Mouse (Mus musculus) left cerebral cortex, adult 18-20 months (tissue): ENCODE measurements around the gene Anxa9. TPM values are rescaled to one million over a fixed set of nuclear protein-coding genes. Genes with fewer than 3 reads are reported as not detected.

Source experiments
- DNase-seq, 2 experiments: peaks; one replicate each; pipeline ENCODE4 v3.0.0; 2021 to 2022; ENCODE audit warnings: low spot score in 2 of 2, mixed read lengths in 1 of 2
- total RNA-seq, 2 experiments: library from RNA; stranded (reverse); gene quantifications; 2 replicates each; pipeline ENCODE4 v1.2.3; 2021

Anxa9 gene
- total RNA-seq, 2 experiments from 2014 or later: 0.59 to 0.91 TPM

GRCm38 (mm10) chr3:95285390-95285789 is 21.6 kb downstream of the Anxa9 start:
- DNase-seq: no peak

GRCm38 (mm10) chr3:95284501-95285281 is 22.3 kb downstream of the Anxa9 start:
- DNase-seq: no peak

- DNase-seq: no peak
Measured at GRCm38 (mm10) chr3:95284062-95284461, 22.9 kb downstream of the Anxa9 start.

GRCm38 (mm10) chr3:95283589-95283941 is 23.4 kb downstream of the Anxa9 start:
- no peak for DNase-seq

- DNase-seq: peak; percentile 59 to 75
Measured at GRCm38 (mm10) chr3:95282865-95283588, 23.9 kb downstream of the Anxa9 start.

GRCm38 (mm10) chr3:95282381-95282864 is 24.6 kb downstream of the Anxa9 start:
- no peak for DNase-seq

GRCm38 (mm10) chr3:95281216-95282126 is 25.5 kb downstream of the Anxa9 start, which contains the start of the genes Mindy1 and Prune1:
Gene Mindy1 (plus strand): TSS chr3:95281345.
Gene Prune1 (minus strand): TSS chr3:95282076.
- peak; percentile 98 to 99 for DNase-seq

- DNase-seq: peak in 1 of 2 experiments; percentile 19
Measured at GRCm38 (mm10) chr3:95280747-95281146, 26.2 kb downstream of the Anxa9 start.

- DNase-seq: no peak
Measured at GRCm38 (mm10) chr3:95277149-95277551, 29.8 kb downstream of the Anxa9 start.

- no peak for DNase-seq
Measured at GRCm38 (mm10) chr3:95276428-95276934, 30.5 kb downstream of the Anxa9 start.

- no peak for DNase-seq
Measured at GRCm38 (mm10) chr3:95275161-95275560, 31.8 kb downstream of the Anxa9 start.

GRCm38 (mm10) chr3:95274453-95274852 is 32.5 kb downstream of the Anxa9 start:
- DNase-seq: no peak

- no peak for DNase-seq
Measured at GRCm38 (mm10) chr3:95273471-95273870, 33.5 kb downstream of the Anxa9 start.

GRCm38 (mm10) chr3:95270766-95271364 is 36.1 kb downstream of the Anxa9 start:
- no peak for DNase-seq

GRCm38 (mm10) chr3:95269789-95270188 is 37.2 kb downstream of the Anxa9 start:
- DNase-seq: peak in 1 of 2 experiments; percentile 21

GRCm38 (mm10) chr3:95267855-95268254 is 39.1 kb downstream of the Anxa9 start:
- DNase-seq: no peak

- DNase-seq: no peak
Measured at GRCm38 (mm10) chr3:95266052-95266451, 40.9 kb downstream of the Anxa9 start.

GRCm38 (mm10) chr3:95264724-95265123 is 42.3 kb downstream of the Anxa9 start:
- DNase-seq: no peak

- peak; percentile 48 to 65 for DNase-seq
Measured at GRCm38 (mm10) chr3:95263089-95263739, 43.8 kb downstream of the Anxa9 start.

- no peak for DNase-seq
Measured at GRCm38 (mm10) chr3:95261975-95262374, 45.0 kb downstream of the Anxa9 start.
